Mouse (Mus musculus): Measurements from ENCODE around the gene Nek6. TPM values are rescaled to one million over a fixed set of nuclear protein-coding genes. Genes with fewer than 3 reads are reported as not detected.

Gene Nek6
- polyA plus RNA-seq, 1 experiment from 2014 or later, result 181 TPM

- 79% methylated on average over 17 of the region's 17 CpGs for WGBS
- no peak overlapping the region for H3K27ac ChIP-seq
- H3K36me3 ChIP-seq, result peaks cover 72% of the 10 kb centered on the region
Observed at GRCm38 (mm10) chr2:38560296-38561227, 49.1 kb downstream of the Nek6 start.

GRCm38 (mm10) chr2:38562596-38562995, 51.2 kb downstream of the Nek6 start:
- Histone ChIP-seq H3K27me3 (no peaks in the 10 kb centered on the region), H3K4me3 (no peak overlapping the region), H3K4me2 (replicated peaks) (no peak overlapping the region), H3K36me3 (peaks cover 81% of the 10 kb centered on the region), H3K27ac (no peak overlapping the region), H3K9ac (no peak overlapping the region), H3K9me3 (no peaks in the 10 kb centered on the region), H3K4me1 (no peaks in the 10 kb centered on the region)
- ATAC-seq (ENCODE audit: low FRiP score, low read depth), result no peak
- whole genome bisulfite sequencing, result 90% methylated on average over 4 of the region's 4 CpGs

More at GRCm38 (mm10) chr2:38560296-38561227, 49.1 kb downstream of the Nek6 start:
- Histone ChIP-seq H3K4me2 (replicated peaks) (no peak overlapping the region), H3K4me1 (no peaks in the 10 kb centered on the region), H3K27me3 (no peaks in the 10 kb centered on the region), H3K9ac (no peak overlapping the region), H3K4me3 (no peak overlapping the region), H3K9me3 (no peaks in the 10 kb centered on the region)
- ATAC-seq (ENCODE audit: low FRiP score, low read depth), result no peak

- no peaks in the 10 kb centered on the region for H3K27me3 ChIP-seq
- 90% methylated on average over 23 of the region's 23 CpGs for WGBS
- no peak overlapping the region for H3K9ac ChIP-seq
- no peak overlapping the region for H3K27ac ChIP-seq
- ATAC-seq (ENCODE audit: low FRiP score, low read depth), result no peak
- H3K4me2 ChIP-seq (replicated peaks), result no peak overlapping the region
- H3K4me3 ChIP-seq, result no peak overlapping the region
- H3K36me3 ChIP-seq, result peaks cover 100% of the 10 kb centered on the region
- no peaks in the 10 kb centered on the region for H3K4me1 ChIP-seq
- H3K9me3 ChIP-seq, result no peaks in the 10 kb centered on the region
Observed at GRCm38 (mm10) chr2:38571971-38572601, 60.6 kb downstream of the Nek6 start.

GRCm38 (mm10) chr2:38574697-38575096, 63.3 kb downstream of the Nek6 start:
- no peaks in the 10 kb centered on the region for H3K27me3 ChIP-seq
- no peak overlapping the region for H3K4me3 ChIP-seq
- WGBS, result 82% methylated on average over 2 of the region's 2 CpGs
- no peaks in the 10 kb centered on the region for H3K4me1 ChIP-seq
- no peak for ATAC-seq (ENCODE audit: low FRiP score, low read depth)
- no peak overlapping the region for H3K4me2 ChIP-seq (replicated peaks)
- H3K27ac ChIP-seq, result no peak overlapping the region
- peaks cover 100% of the 10 kb centered on the region for H3K36me3 ChIP-seq
- H3K9me3 ChIP-seq, result no peaks in the 10 kb centered on the region
- H3K9ac ChIP-seq, result no peak overlapping the region

GRCm38 (mm10) chr2:38578602-38579521, 67.4 kb downstream of the Nek6 start:
- H3K36me3 ChIP-seq, result peaks cover 96% of the 10 kb centered on the region
- H3K9me3 ChIP-seq, result no peaks in the 10 kb centered on the region
- H3K4me1 ChIP-seq, result no peaks in the 10 kb centered on the region
- no peak overlapping the region for H3K9ac ChIP-seq
- H3K4me2 ChIP-seq (replicated peaks), result no peak overlapping the region
- H3K4me3 ChIP-seq, result no peak overlapping the region
- no peak overlapping the region for H3K27ac ChIP-seq
- 62% methylated on average over 13 of the region's 13 CpGs for WGBS
- no peaks in the 10 kb centered on the region for H3K27me3 ChIP-seq
- ATAC-seq (ENCODE audit: low FRiP score, low read depth), result no peak

- Histone ChIP-seq H3K9ac (no peak overlapping the region), H3K4me1 (peaks cover 3% of the 10 kb centered on the region; the same call in 1 of the 2 replicates), H3K9me3 (no peaks in the 10 kb centered on the region), H3K27ac (no peak overlapping the region), H3K27me3 (no peaks in the 10 kb centered on the region), H3K36me3 (peaks cover 96% of the 10 kb centered on the region), H3K4me3 (no peak overlapping the region), H3K4me2 (replicated peaks) (no peak overlapping the region)
- 64% methylated on average over 1 of the region's 1 CpGs for WGBS
- ATAC-seq (ENCODE audit: low FRiP score, low read depth), result no peak
Observed at GRCm38 (mm10) chr2:38579528-38579927, 68.1 kb downstream of the Nek6 start.

GRCm38 (mm10) chr2:38583982-38584381, 72.5 kb downstream of the Nek6 start:
- H3K9me3 ChIP-seq, result no peaks in the 10 kb centered on the region
- WGBS, result 79% methylated on average over 2 of the region's 2 CpGs
- no peak for ATAC-seq (ENCODE audit: low FRiP score, low read depth)

GRCm38 (mm10) chr2:38584514-38585378, 73.3 kb downstream of the Nek6 start:
- peaks cover 95% of the 10 kb centered on the region for H3K36me3 ChIP-seq
- no peaks in the 10 kb centered on the region for H3K9me3 ChIP-seq
- peak overlapping the region; percentile 20; the same call in 1 of the 2 replicates for H3K9ac ChIP-seq
- no peaks in the 10 kb centered on the region for H3K27me3 ChIP-seq
- 35% methylated on average over 13 of the region's 13 CpGs for WGBS
- no peak overlapping the region for H3K4me2 ChIP-seq (replicated peaks)
- no peak overlapping the region for H3K4me3 ChIP-seq
- H3K4me1 ChIP-seq, result peaks cover 6% of the 10 kb centered on the region; the same call in 1 of the 2 replicates
- no peak overlapping the region for H3K27ac ChIP-seq
- no peak for ATAC-seq (ENCODE audit: low FRiP score, low read depth)

More at GRCm38 (mm10) chr2:38583982-38584381, 72.5 kb downstream of the Nek6 start:
- Histone ChIP-seq H3K4me2 (replicated peaks) (no peak overlapping the region), H3K27ac (no peak overlapping the region), H3K9ac (no peak overlapping the region), H3K4me1 (peaks cover 6% of the 10 kb centered on the region; the same call in 1 of the 2 replicates), H3K36me3 (peaks cover 95% of the 10 kb centered on the region), H3K4me3 (no peak overlapping the region), H3K27me3 (no peaks in the 10 kb centered on the region)

GRCm38 (mm10) chr2:38585379-38585736, 73.9 kb downstream of the Nek6 start:
- Histone ChIP-seq H3K4me1 (peaks cover 6% of the 10 kb centered on the region; the same call in 1 of the 2 replicates), H3K4me2 (replicated peaks) (no peak overlapping the region), H3K27ac (no peak overlapping the region), H3K27me3 (no peaks in the 10 kb centered on the region), H3K36me3 (peaks cover 95% of the 10 kb centered on the region), H3K4me3 (no peak overlapping the region), H3K9me3 (no peaks in the 10 kb centered on the region), H3K9ac (no peak overlapping the region)
- ATAC-seq (ENCODE audit: low FRiP score, low read depth), result no peak; the same call in 1 of the 2 replicates
- WGBS, result 32% methylated on average over 5 of the region's 5 CpGs

GRCm38 (mm10) chr2:38586733-38587132, 75.3 kb downstream of the Nek6 start:
- Histone ChIP-seq H3K9me3 (no peaks in the 10 kb centered on the region), H3K4me1 (peaks cover 6% of the 10 kb centered on the region; the same call in 1 of the 2 replicates), H3K27ac (no peak overlapping the region), H3K36me3 (peaks cover 88% of the 10 kb centered on the region), H3K27me3 (no peaks in the 10 kb centered on the region), H3K4me3 (no peak overlapping the region), H3K4me2 (replicated peaks) (no peak overlapping the region), H3K9ac (no peak overlapping the region)
- ATAC-seq (ENCODE audit: low FRiP score, low read depth), result no peak
- WGBS, result 75% methylated on average over 6 of the region's 6 CpGs

Data from limb, embryonic 13.5 days (tissue).